Mouse (Mus musculus): Measurements from ENCODE around the gene Rbfox1. TPM values are rescaled to one million over a fixed set of nuclear protein-coding genes. Genes with fewer than 3 reads are reported as not detected.

Rbfox1 gene
- polyA plus RNA-seq, 1 experiment, result 0.22 TPM

DNA sequence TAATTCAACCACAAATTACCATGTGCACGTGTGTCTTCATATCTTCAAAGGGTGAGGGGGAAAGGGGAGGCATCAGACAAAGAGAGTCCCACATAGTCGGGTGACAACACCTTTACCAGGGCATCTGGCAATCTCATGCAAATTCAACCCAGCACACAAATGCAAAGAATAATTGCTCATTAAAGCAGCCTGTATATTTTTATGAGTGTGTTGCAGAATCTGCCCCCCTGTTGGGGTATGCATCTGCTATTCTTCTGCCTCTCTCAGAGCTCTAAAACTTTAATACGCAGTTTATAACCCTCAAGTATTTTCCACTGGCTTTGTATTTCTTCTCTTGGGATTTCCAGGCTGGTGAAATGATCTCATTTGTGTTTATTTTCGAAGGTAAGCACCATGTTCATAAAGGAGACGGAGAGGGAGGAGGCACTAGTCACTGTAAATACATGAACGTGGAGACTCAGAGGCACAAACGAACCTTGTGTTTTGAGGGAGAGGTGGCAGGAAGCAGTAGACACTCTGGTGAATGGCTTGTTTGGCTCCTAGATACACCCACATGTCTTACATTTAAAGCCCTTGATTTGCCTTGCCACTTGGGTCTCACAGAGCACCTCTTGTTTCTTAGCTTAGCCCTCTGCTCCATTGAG, 1462.5 kb downstream of the Rbfox1 start:
- H3ac ChIP-seq (ENCODE audit: control insufficient read depth, insufficient read length, low read depth), result no peak overlapping the region
- H3K79me2 ChIP-seq (ENCODE audit: control insufficient read depth, insufficient read depth), result no peaks in the 10 kb centered on the region
- TF ChIP-seq MAX (IDR thresholded peaks at IDR 0.05), result no peak
- no peak for TF ChIP-seq CEBPB (IDR thresholded peaks at IDR 0.05; ENCODE audit: low read depth)
- TF ChIP-seq MYOD1 (IDR thresholded peaks at IDR 0.05; ENCODE audit: control insufficient read depth, insufficient read length, low read depth), result no peak
- TF ChIP-seq CTCF (IDR thresholded peaks at IDR 0.05; ENCODE audit: control insufficient read depth, insufficient read depth, insufficient read length), result no peak
- TF ChIP-seq MYOG (IDR thresholded peaks at IDR 0.05; ENCODE audit: control insufficient read depth, extremely low read depth, insufficient read length), result no peak
- TF ChIP-seq USF1 (IDR thresholded peaks at IDR 0.05; ENCODE audit: low read depth), result no peak
- no peak for TF ChIP-seq FOSL1 (IDR thresholded peaks at IDR 0.05; ENCODE audit: insufficient read depth, low read length, poor library complexity, severe bottlenecking)
- no peaks in the 10 kb centered on the region for H3K27me3 ChIP-seq (ENCODE audit: control insufficient read depth, insufficient read depth, insufficient read length)
- H3K36me3 ChIP-seq (ENCODE audit: control insufficient read depth, insufficient read depth), result no peaks in the 10 kb centered on the region
- no peak overlapping the region for H3K4me3 ChIP-seq (ENCODE audit: insufficient read depth, poor library complexity, severe bottlenecking)
- no peaks in the 10 kb centered on the region for H3K79me3 ChIP-seq (ENCODE audit: low read depth)

DNA sequence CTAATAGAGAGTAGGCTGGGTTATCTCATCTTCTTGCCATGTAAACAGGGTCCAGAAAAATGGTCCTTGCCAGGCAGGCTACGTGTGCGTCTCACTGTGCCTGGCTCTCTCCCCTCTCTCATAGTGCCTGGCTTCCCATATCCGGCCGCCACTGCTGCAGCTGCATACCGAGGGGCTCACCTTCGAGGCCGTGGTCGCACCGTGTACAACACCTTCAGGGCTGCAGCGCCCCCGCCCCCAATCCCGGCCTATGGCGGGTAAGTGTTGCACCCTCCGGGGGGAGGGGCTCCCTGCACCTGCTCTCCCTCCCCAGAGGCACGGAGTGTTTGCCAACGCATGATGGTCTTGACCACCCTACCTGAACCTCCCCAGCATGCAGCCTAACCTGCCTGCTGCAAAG, 1467.7 kb downstream of the Rbfox1 start:
- no peaks in the 10 kb centered on the region for H3K27me3 ChIP-seq (ENCODE audit: control insufficient read depth, insufficient read depth, insufficient read length)
- no peak for TF ChIP-seq MYOG (IDR thresholded peaks at IDR 0.05; ENCODE audit: control insufficient read depth, extremely low read depth, insufficient read length)
- TF ChIP-seq USF1 (IDR thresholded peaks at IDR 0.05; ENCODE audit: low read depth), result no peak
- no peak for TF ChIP-seq CEBPB (IDR thresholded peaks at IDR 0.05; ENCODE audit: low read depth)
- no peak for TF ChIP-seq MAX (IDR thresholded peaks at IDR 0.05)
- no peak for TF ChIP-seq MYOD1 (IDR thresholded peaks at IDR 0.05; ENCODE audit: control insufficient read depth, insufficient read length, low read depth)
- no peak for TF ChIP-seq FOSL1 (IDR thresholded peaks at IDR 0.05; ENCODE audit: insufficient read depth, low read length, poor library complexity, severe bottlenecking)
- TF ChIP-seq CTCF (IDR thresholded peaks at IDR 0.05; ENCODE audit: control insufficient read depth, insufficient read depth, insufficient read length), result no peak
- H3ac ChIP-seq (ENCODE audit: control insufficient read depth, insufficient read length, low read depth), result no peak overlapping the region
- H3K79me3 ChIP-seq (ENCODE audit: low read depth), result no peaks in the 10 kb centered on the region
- H3K79me2 ChIP-seq (ENCODE audit: control insufficient read depth, insufficient read depth), result no peaks in the 10 kb centered on the region
- H3K4me3 ChIP-seq (ENCODE audit: insufficient read depth, poor library complexity, severe bottlenecking), result no peak overlapping the region
- H3K36me3 ChIP-seq (ENCODE audit: control insufficient read depth, insufficient read depth), result no peaks in the 10 kb centered on the region

DNA sequence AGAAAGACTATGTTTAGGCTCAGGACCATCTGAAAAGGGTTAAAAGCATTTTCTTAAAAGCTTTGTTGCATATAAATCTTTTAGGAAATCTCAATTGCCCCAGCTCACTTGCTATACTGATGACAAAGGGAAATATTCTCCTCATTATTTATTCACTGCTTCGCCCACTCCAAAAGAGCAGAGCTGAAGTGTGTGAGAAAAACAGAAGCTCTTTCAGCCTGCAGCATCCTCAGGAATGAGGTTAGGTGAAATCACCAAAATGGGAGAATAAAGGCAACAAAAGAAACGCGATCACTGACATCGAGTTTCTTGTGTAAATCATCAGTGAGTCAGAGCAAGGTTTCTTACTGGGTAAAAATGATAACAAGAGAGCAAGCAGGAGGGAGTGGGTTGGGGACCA, 1469.0 kb downstream of the Rbfox1 start:
- no peak overlapping the region for H3ac ChIP-seq (ENCODE audit: control insufficient read depth, insufficient read length, low read depth)
- H3K36me3 ChIP-seq (ENCODE audit: control insufficient read depth, insufficient read depth), result no peaks in the 10 kb centered on the region
- no peaks in the 10 kb centered on the region for H3K27me3 ChIP-seq (ENCODE audit: control insufficient read depth, insufficient read depth, insufficient read length)
- no peak for TF ChIP-seq CEBPB (IDR thresholded peaks at IDR 0.05; ENCODE audit: low read depth)
- no peak for TF ChIP-seq MAX (IDR thresholded peaks at IDR 0.05)
- TF ChIP-seq FOSL1 (IDR thresholded peaks at IDR 0.05; ENCODE audit: insufficient read depth, low read length, poor library complexity, severe bottlenecking), result no peak
- TF ChIP-seq MYOD1 (IDR thresholded peaks at IDR 0.05; ENCODE audit: control insufficient read depth, insufficient read length, low read depth), result no peak
- TF ChIP-seq MYOG (IDR thresholded peaks at IDR 0.05; ENCODE audit: control insufficient read depth, extremely low read depth, insufficient read length), result no peak
- TF ChIP-seq CTCF (IDR thresholded peaks at IDR 0.05; ENCODE audit: control insufficient read depth, insufficient read depth, insufficient read length), result no peak
- TF ChIP-seq USF1 (IDR thresholded peaks at IDR 0.05; ENCODE audit: low read depth), result no peak
- H3K79me3 ChIP-seq (ENCODE audit: low read depth), result no peaks in the 10 kb centered on the region
- no peaks in the 10 kb centered on the region for H3K79me2 ChIP-seq (ENCODE audit: control insufficient read depth, insufficient read depth)
- no peak overlapping the region for H3K4me3 ChIP-seq (ENCODE audit: insufficient read depth, poor library complexity, severe bottlenecking)

DNA sequence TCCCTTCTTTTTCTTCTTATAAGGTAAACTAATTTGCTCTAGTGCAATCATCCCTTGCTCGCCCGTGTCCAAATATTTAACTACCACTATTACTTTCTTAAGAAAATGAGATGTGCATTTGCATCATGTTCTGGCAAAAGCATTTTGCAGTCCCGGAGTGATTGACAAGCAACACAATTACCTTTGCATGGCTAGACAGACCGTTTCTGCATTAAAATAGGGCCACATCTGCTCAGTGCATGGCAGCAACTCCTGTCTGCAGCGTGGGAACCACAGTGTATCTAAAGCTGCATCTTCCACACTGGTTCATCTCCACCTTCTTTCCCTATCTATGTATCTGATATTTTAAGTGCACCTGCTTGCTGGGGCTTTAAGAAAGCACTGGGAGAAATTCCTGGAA, 1473.9 kb downstream of the Rbfox1 start:
- no peaks in the 10 kb centered on the region for H3K79me3 ChIP-seq (ENCODE audit: low read depth)
- H3K4me3 ChIP-seq (ENCODE audit: insufficient read depth, poor library complexity, severe bottlenecking), result no peak overlapping the region
- no peaks in the 10 kb centered on the region for H3K79me2 ChIP-seq (ENCODE audit: control insufficient read depth, insufficient read depth)
- H3ac ChIP-seq (ENCODE audit: control insufficient read depth, insufficient read length, low read depth), result no peak overlapping the region
- TF ChIP-seq MAX (IDR thresholded peaks at IDR 0.05) (no peak), CEBPB (IDR thresholded peaks at IDR 0.05; ENCODE audit: low read depth) (no peak), CTCF (IDR thresholded peaks at IDR 0.05; ENCODE audit: control insufficient read depth, insufficient read depth, insufficient read length) (no peak), FOSL1 (IDR thresholded peaks at IDR 0.05; ENCODE audit: insufficient read depth, low read length, poor library complexity, severe bottlenecking) (no peak), USF1 (IDR thresholded peaks at IDR 0.05; ENCODE audit: low read depth) (no peak), MYOG (IDR thresholded peaks at IDR 0.05; ENCODE audit: control insufficient read depth, extremely low read depth, insufficient read length) (no peak), MYOD1 (IDR thresholded peaks at IDR 0.05; ENCODE audit: control insufficient read depth, insufficient read length, low read depth) (no peak)
- no peaks in the 10 kb centered on the region for H3K36me3 ChIP-seq (ENCODE audit: control insufficient read depth, insufficient read depth)
- H3K27me3 ChIP-seq (ENCODE audit: control insufficient read depth, insufficient read depth, insufficient read length), result no peaks in the 10 kb centered on the region

DNA sequence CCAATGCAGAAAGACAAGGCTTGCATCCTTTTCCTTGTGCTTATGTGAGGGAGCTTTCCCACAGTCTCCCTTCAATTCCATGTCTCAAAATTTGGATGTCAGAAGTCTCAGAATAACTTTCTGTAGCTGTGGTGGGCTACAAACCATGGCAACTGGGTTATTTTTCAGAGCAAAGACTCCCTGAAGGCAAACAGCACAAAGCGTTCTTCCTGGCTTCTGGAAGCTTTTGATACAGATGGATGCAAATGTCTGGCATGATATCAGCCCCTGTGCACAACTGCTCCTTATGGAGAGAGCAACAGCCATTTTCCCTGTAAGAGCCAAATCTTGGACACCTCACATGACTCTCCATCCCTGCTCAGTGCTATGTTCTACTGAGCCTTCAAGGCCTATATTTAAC, 1475.6 kb downstream of the Rbfox1 start:
- Histone ChIP-seq H3K79me3 (ENCODE audit: low read depth) (no peaks in the 10 kb centered on the region), H3K27me3 (ENCODE audit: control insufficient read depth, insufficient read depth, insufficient read length) (no peaks in the 10 kb centered on the region), H3K4me3 (ENCODE audit: insufficient read depth, poor library complexity, severe bottlenecking) (no peak overlapping the region), H3ac (ENCODE audit: control insufficient read depth, insufficient read length, low read depth) (no peak overlapping the region), H3K36me3 (ENCODE audit: control insufficient read depth, insufficient read depth) (no peaks in the 10 kb centered on the region), H3K79me2 (ENCODE audit: control insufficient read depth, insufficient read depth) (no peaks in the 10 kb centered on the region)
- TF ChIP-seq CEBPB (IDR thresholded peaks at IDR 0.05; ENCODE audit: low read depth) (no peak), MAX (IDR thresholded peaks at IDR 0.05) (no peak), USF1 (IDR thresholded peaks at IDR 0.05; ENCODE audit: low read depth) (no peak), MYOG (IDR thresholded peaks at IDR 0.05; ENCODE audit: control insufficient read depth, extremely low read depth, insufficient read length) (no peak), CTCF (IDR thresholded peaks at IDR 0.05; ENCODE audit: control insufficient read depth, insufficient read depth, insufficient read length) (no peak), FOSL1 (IDR thresholded peaks at IDR 0.05; ENCODE audit: insufficient read depth, low read length, poor library complexity, severe bottlenecking) (no peak), MYOD1 (IDR thresholded peaks at IDR 0.05; ENCODE audit: control insufficient read depth, insufficient read length, low read depth) (no peak)

All from C2C12 (cell line).